In the genomic region with DNA sequence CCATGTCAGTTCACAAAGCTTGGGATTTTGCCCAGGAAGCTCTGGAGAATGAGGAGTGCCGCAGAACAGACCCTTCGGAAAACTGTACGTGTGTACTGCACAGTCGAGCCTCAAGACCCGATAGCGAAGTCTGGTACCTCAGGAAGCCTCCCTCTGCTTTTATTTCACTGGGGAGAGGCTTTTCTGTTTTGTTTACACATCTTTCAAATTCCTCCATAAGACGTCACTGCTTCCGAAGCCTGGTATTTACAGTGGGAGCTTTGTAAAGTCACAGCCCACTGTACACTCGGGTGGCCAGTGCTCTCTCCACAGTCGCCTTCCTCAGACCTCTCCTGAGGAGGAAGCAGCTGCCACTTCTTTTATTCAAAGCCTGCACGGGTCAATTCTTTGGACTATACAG, we compare ENCODE assay signal across 14 mouse cellular contexts. TPM values are rescaled to one million over a fixed set of nuclear protein-coding genes. Genes with fewer than 3 reads are reported as not detected.
DNase-seq lines count a peak whose midpoint lies in the region; ATAC-seq and TF ChIP-seq lines count a peak whose summit lies in the region.
"Had no signal": no experiment of that assay in that cellular context is flagged by ENCODE, and none has a peak within 500 bp of the region (broad histone marks: within the 10 kb centered on the region; RNA-seq: fewer than 3 reads in every experiment).

No protein-coding gene starts in this region.

- H3K36me3 ChIP-seq in embryonic facial prominence, embryonic 14.5 days (ENCODE audit: control insufficient read depth, insufficient read depth, low read length), result no peaks in the 10 kb centered on the region
- no peaks in the 10 kb centered on the region for H3K36me3 ChIP-seq in embryonic facial prominence, embryonic 10.5 days (replicated peaks)
- H3K36me3 ChIP-seq in heart, postnatal 0 days (replicated peaks; ENCODE audit: control insufficient read depth, insufficient read depth, low read length), result no peaks in the 10 kb centered on the region
- H3K36me3 ChIP-seq in neural tube, embryonic 15.5 days, result no peaks in the 10 kb centered on the region
- H3K36me3 ChIP-seq: embryonic facial prominence, embryonic 12.5 days; forebrain, embryonic 10.5 days had no signal

- DNase-seq in embryonic facial prominence, embryonic 14.5 days (ENCODE audit: low spot score), result no peak
- DNase-seq in embryonic facial prominence, embryonic 10.5 days (ENCODE audit: low spot score), result no peak
- peak; percentile 46 for DNase-seq in heart, postnatal 0 days (ENCODE audit: low spot score)
- DNase-seq in heart, adult 8-10 months (ENCODE audit: low spot score), result no peak
- no peak for DNase-seq in neural tube, embryonic 10.5 days (ENCODE audit: extremely low spot score, low spot score)
- no peak for DNase-seq in urinary bladder, postnatal 10 days (ENCODE audit: low spot score)
- no peak for DNase-seq in urinary bladder, adult 18-20 months (ENCODE audit: low spot score in 2 of 2)
- DNase-seq: cerebellum, postnatal 36 days; thymus, postnatal 14 days had no signal

- H3K4me2 ChIP-seq in embryonic facial prominence, embryonic 14.5 days (ENCODE audit: low read depth, low read length), result peak overlapping the region; percentile 25; the same call in 1 of the 2 replicates
- H3K4me2 ChIP-seq in heart, postnatal 0 days (ENCODE audit: low read depth, low read length), result peak overlapping the region; percentile 9; the same call in 1 of the 2 replicates
- 0 out of 2 replicates have a peak overlapping the region, but pooled peaks have one; percentile 3 for H3K4me2 ChIP-seq in neural tube, embryonic 15.5 days
- H3K4me2 ChIP-seq: embryonic facial prominence, embryonic 12.5 days had no signal

- H3K27ac ChIP-seq in embryonic facial prominence, embryonic 14.5 days (replicated peaks; ENCODE audit: low read depth, low read length), result no peak overlapping the region
- H3K27ac ChIP-seq in embryonic facial prominence, embryonic 10.5 days (replicated peaks), result no peak overlapping the region
- peak overlapping the region; percentile 60 for H3K27ac ChIP-seq in heart, postnatal 0 days (ENCODE audit: low read depth)
- H3K27ac ChIP-seq in neural tube, embryonic 15.5 days (replicated peaks), result no peak overlapping the region
- H3K27ac ChIP-seq: embryonic facial prominence, embryonic 12.5 days; forebrain, embryonic 10.5 days had no signal

- TF ChIP-seq CTCF in heart, postnatal 0 days (IDR thresholded peaks at IDR 0.05; ENCODE audit: low read depth), result no peak

- peaks cover 13% of the 10 kb centered on the region for H3K4me1 ChIP-seq in embryonic facial prominence, embryonic 14.5 days (ENCODE audit: control insufficient read depth, insufficient read depth, low read length)
- peaks cover 18% of the 10 kb centered on the region for H3K4me1 ChIP-seq in embryonic facial prominence, embryonic 10.5 days
- H3K4me1 ChIP-seq in heart, postnatal 0 days (ENCODE audit: control insufficient read depth, insufficient read depth), result peaks cover 16% of the 10 kb centered on the region
- no peaks in the 10 kb centered on the region for H3K4me1 ChIP-seq in neural tube, embryonic 15.5 days

- H3K9ac ChIP-seq in embryonic facial prominence, embryonic 14.5 days (ENCODE audit: low read depth, low read length), result no peak overlapping the region
- H3K9ac ChIP-seq in heart, postnatal 0 days (replicated peaks; ENCODE audit: low read depth, low read length), result no peak overlapping the region
- H3K9ac ChIP-seq in neural tube, embryonic 15.5 days (replicated peaks), result no peak overlapping the region
- H3K9ac ChIP-seq: embryonic facial prominence, embryonic 12.5 days had no signal

- H3K9me3 ChIP-seq in embryonic facial prominence, embryonic 14.5 days (ENCODE audit: control insufficient read depth, low read length), result no peaks in the 10 kb centered on the region
- H3K9me3 ChIP-seq in embryonic facial prominence, embryonic 10.5 days, result no peaks in the 10 kb centered on the region
- no peaks in the 10 kb centered on the region for H3K9me3 ChIP-seq in heart, postnatal 0 days (replicated peaks; ENCODE audit: control insufficient read depth, low read length)
- H3K9me3 ChIP-seq in neural tube, embryonic 15.5 days (replicated peaks), result no peaks in the 10 kb centered on the region
- H3K9me3 ChIP-seq: embryonic facial prominence, embryonic 12.5 days; forebrain, embryonic 10.5 days had no signal

- H3K4me3 ChIP-seq in embryonic facial prominence, embryonic 14.5 days (ENCODE audit: low read depth, low read length), result no peak overlapping the region
- no peak overlapping the region for H3K4me3 ChIP-seq in embryonic facial prominence, embryonic 10.5 days
- H3K4me3 ChIP-seq in heart, postnatal 0 days (ENCODE audit: low read depth, low read length), result no peak overlapping the region
- H3K4me3 ChIP-seq in neural tube, embryonic 15.5 days (replicated peaks), result no peak overlapping the region
- H3K4me3 ChIP-seq: embryonic facial prominence, embryonic 12.5 days; forebrain, embryonic 10.5 days had no signal

- no peaks in the 10 kb centered on the region for H3K27me3 ChIP-seq in embryonic facial prominence, embryonic 14.5 days (replicated peaks; ENCODE audit: control insufficient read depth, insufficient read depth, low read length)
- no peaks in the 10 kb centered on the region for H3K27me3 ChIP-seq in embryonic facial prominence, embryonic 10.5 days (replicated peaks; ENCODE audit: low read depth, poor library complexity, severe bottlenecking)
- no peaks in the 10 kb centered on the region for H3K27me3 ChIP-seq in heart, postnatal 0 days (ENCODE audit: control insufficient read depth, insufficient read depth, low read length)
- H3K27me3 ChIP-seq in neural tube, embryonic 15.5 days (replicated peaks), result no peaks in the 10 kb centered on the region
- H3K27me3 ChIP-seq: CH12.LX; embryonic facial prominence, embryonic 12.5 days had no signal

- no peak for TF ChIP-seq EP300 in heart, postnatal 0 days (IDR thresholded peaks at IDR 0.05; ENCODE audit: low read depth)

- 49% methylated on average over 11 of the region's 11 CpGs for WGBS in embryonic facial prominence, embryonic 14.5 days
- 68% methylated on average over 11 of the region's 11 CpGs for WGBS in embryonic facial prominence, embryonic 10.5 days
- 46% methylated on average over 11 of the region's 11 CpGs for WGBS in heart, postnatal 0 days
- 69% methylated on average over 11 of the region's 11 CpGs for WGBS in neural tube, embryonic 15.5 days

- no peak for ATAC-seq in embryonic facial prominence, embryonic 14.5 days (ENCODE audit: low read depth)
- 0 out of 2 replicates have a peak, but pooled peaks have one; percentile 28 for ATAC-seq in heart, postnatal 0 days (ENCODE audit: insufficient read depth, low read depth)
- ATAC-seq in neural tube, embryonic 15.5 days (ENCODE audit: low FRiP score), result no peak
- ATAC-seq: activated CD4-positive, CD25-positive, alpha-beta regulatory T cell, adult 4 months had no signal

RNA-seq across cellular contexts. Expression of a gene that starts 38.7 kb away (rescaled TPM):
- polyA plus RNA-seq in embryonic facial prominence, embryonic 14.5 days (2014; fragmentation: Nextera tagmentation; extraction: Ambion mirVana), result 85.0 and 86.1 TPM in 2 replicates
- 39.5 and 43.2 TPM in 2 replicates for polyA plus RNA-seq in embryonic facial prominence, embryonic 10.5 days (2016; fragmentation: Nextera tagmentation; extraction: Ambion mirVana)
- 65.3 and 92.1 TPM in 2 replicates for total RNA-seq in heart, postnatal 0 days (2014; rRNA removed; ENCODE audit: low replicate concordance)
- 54.6 and 59.6 TPM in 2 replicates for polyA plus RNA-seq in heart, postnatal 0 days (2015; fragmentation: Nextera tagmentation; extraction: Ambion mirVana)
- 10 to 100 TPM; 36.0 to 49.3 (median 42.0) TPM for total RNA-seq in heart, adult 8-10 months (2022)
- polyA plus RNA-seq in neural tube, embryonic 15.5 days (2015; fragmentation: Nextera tagmentation; extraction: Ambion mirVana), result 88.2 and 90.5 TPM in 2 replicates
